Mouse (Mus musculus) heart, adult 2 months (tissue): ENCODE results near the gene Ifitm5.

Experiments used
- CTCF ChIP-seq: fragments of 200-600 bp; IDR thresholded peaks from 2 replicates; pipeline ENCODE4 v1.8.1; 2022; ENCODE audit warnings: antibody characterized with exemption, mild to moderate bottlenecking, moderate library complexity
- EP300 ChIP-seq: fragments of 200-500 bp; IDR thresholded peaks from 2 replicates; pipeline ENCODE4 v1.6.1; 2011; ENCODE audit warnings: low read depth, low read length, control low read depth; ENCODE audit not compliant: insufficient read depth

DNA sequence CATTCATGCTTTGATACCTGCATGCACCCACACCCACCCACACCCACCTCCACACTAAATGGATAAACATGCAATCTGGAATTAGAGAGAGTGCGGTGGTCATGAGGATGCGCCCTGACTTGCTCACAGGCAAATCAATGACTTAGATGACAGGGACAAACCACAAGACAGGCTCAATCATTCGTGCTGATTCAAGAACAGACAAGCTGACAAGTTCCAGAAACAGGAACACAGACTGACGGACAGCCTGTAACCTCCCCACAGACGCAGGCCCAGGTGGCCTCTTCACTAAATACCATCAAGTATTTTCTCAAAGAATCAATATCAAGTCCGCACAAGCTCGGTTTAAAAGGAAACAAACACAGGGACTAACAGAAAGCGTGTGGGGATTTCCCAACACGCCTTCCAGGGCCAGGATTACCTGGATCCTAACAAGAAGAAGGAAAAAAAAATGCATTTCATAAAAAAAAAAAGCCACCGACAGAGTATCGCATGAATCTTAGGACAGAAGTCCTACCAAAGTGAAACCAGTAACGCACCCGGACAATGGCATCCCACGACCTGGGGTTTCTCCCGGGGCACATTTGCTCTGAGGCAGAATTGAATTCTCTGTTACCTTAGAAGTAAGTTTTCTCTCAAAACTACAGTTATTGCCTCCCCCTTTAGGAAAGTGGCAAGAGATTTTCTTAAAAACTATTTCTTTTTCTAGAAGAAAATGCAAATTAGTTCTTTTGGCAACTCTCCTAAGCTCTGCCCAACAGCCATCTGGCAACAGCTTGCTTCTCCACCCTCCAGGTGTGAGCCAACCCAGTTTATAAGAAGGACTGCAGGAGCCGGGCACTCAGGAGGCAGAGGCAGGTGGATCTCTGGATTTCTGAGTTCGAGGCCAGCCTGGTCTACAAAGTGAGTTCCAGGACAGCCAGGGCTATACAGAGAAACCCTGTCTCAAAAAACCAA lies 37.4 kb upstream of the Ifitm5 start:
- TF ChIP-seq EP300 (no peak), CTCF (no peak)
